Mouse (Mus musculus) neutrophil, adult 5-6 weeks (primary cell): ENCODE data around the gene Tenm4. TPM values are rescaled to one million over a fixed set of nuclear protein-coding genes. Genes with fewer than 3 reads are reported as not detected.

Source experiments
- ATAC-seq: fragments of 151-379, 151-347 bp; 2 replicates; pipeline ENCODE4 v1.8.0; 2017; ENCODE audit warnings: mild to moderate bottlenecking, moderate TSS enrichment; ENCODE audit not compliant: insufficient number of reproducible peaks, poor library complexity, low FRiP score, severe bottlenecking; ENCODE audit errors: extremely low read depth
- total RNA-seq: library from RNA; stranded (forward); fragments of 200-1000 nt; gene quantifications from 2 replicates; pipeline ENCODE4 v1.2.3, GENCODE M21; 2017

Gene Tenm4
- total RNA-seq, 1 experiment from 2014 or later: 0.58 TPM

GRCm38 (mm10) chr7:96532804-96533400 lies 361.9 kb downstream of the Tenm4 start:
- ATAC-seq: no peak

- no peak for ATAC-seq
Observed at GRCm38 (mm10) chr7:96536313-96536880, 365.4 kb downstream of the Tenm4 start.

- peak; percentile 62; the same call in 1 of the 2 replicates for ATAC-seq
Observed at GRCm38 (mm10) chr7:96539248-96540034, 368.4 kb downstream of the Tenm4 start.

- ATAC-seq: no peak
Observed at GRCm38 (mm10) chr7:96540458-96541096, 369.5 kb downstream of the Tenm4 start.

- ATAC-seq: no peak
Observed at GRCm38 (mm10) chr7:96545979-96546378, 374.9 kb downstream of the Tenm4 start.

- no peak for ATAC-seq
Observed at GRCm38 (mm10) chr7:96551809-96552208, 380.8 kb downstream of the Tenm4 start.

- ATAC-seq: no peak
Observed at GRCm38 (mm10) chr7:96552292-96552860, 381.3 kb downstream of the Tenm4 start.

GRCm38 (mm10) chr7:96554277-96554690 lies 383.2 kb downstream of the Tenm4 start:
- ATAC-seq: no peak

- no peak for ATAC-seq
Observed at GRCm38 (mm10) chr7:96555294-96555693, 384.2 kb downstream of the Tenm4 start.

- ATAC-seq: no peak
Observed at GRCm38 (mm10) chr7:96556756-96557155, 385.7 kb downstream of the Tenm4 start.

GRCm38 (mm10) chr7:96562890-96563289 lies 391.8 kb downstream of the Tenm4 start:
- no peak for ATAC-seq

GRCm38 (mm10) chr7:96563329-96564065 lies 392.5 kb downstream of the Tenm4 start:
- no peak for ATAC-seq

GRCm38 (mm10) chr7:96565806-96566205 lies 394.8 kb downstream of the Tenm4 start:
- no peak for ATAC-seq

- no peak for ATAC-seq
Observed at GRCm38 (mm10) chr7:96566260-96566659, 395.2 kb downstream of the Tenm4 start.

- no peak for ATAC-seq
Observed at GRCm38 (mm10) chr7:96568034-96568433, 397.0 kb downstream of the Tenm4 start.

GRCm38 (mm10) chr7:96570965-96571364 lies 399.9 kb downstream of the Tenm4 start:
- no peak for ATAC-seq

GRCm38 (mm10) chr7:96572995-96573394 lies 401.9 kb downstream of the Tenm4 start:
- no peak for ATAC-seq

GRCm38 (mm10) chr7:96575202-96575650 lies 404.2 kb downstream of the Tenm4 start:
- no peak for ATAC-seq

- ATAC-seq: no peak
Observed at GRCm38 (mm10) chr7:96582752-96583151, 411.7 kb downstream of the Tenm4 start.
